Mouse (Mus musculus): Measurements from ENCODE around the gene 1600014C23Rik. TPM values are rescaled to one million over a fixed set of nuclear protein-coding genes. Genes with fewer than 3 reads are reported as not detected.
A peak's percentile ranks its signal among the peaks of the same experiment; 100 is the strongest.

1600014C23Rik gene
- polyA plus RNA-seq, 1 experiment = not detected

- H3K9ac ChIP-seq (ENCODE audit: low read depth, poor library complexity, severe bottlenecking) = no peak overlapping the region
- no peak overlapping the region for H3K27ac ChIP-seq (ENCODE audit: insufficient read depth, low read length)
Observed at GRCm38 (mm10) chr17:45772096-45772495, 38.5 kb upstream of the 1600014C23Rik start.

GRCm38 (mm10) chr17:45770441-45770840 lies 36.8 kb upstream of the 1600014C23Rik start:
- Histone ChIP-seq H3K9ac (ENCODE audit: low read depth, poor library complexity, severe bottlenecking) (no peak overlapping the region), H3K4me3 (ENCODE audit: low read depth, low read length) (no peak overlapping the region), H3K4me1 (ENCODE audit: control insufficient read depth, insufficient read depth, low read length) (peaks cover 7% of the 10 kb centered on the region), H3K9me3 (replicated peaks; ENCODE audit: control insufficient read depth, insufficient read depth, low read length, poor library complexity, severe bottlenecking) (no peaks in the 10 kb centered on the region), H3K36me3 (ENCODE audit: control insufficient read depth, insufficient read depth, low read length, poor library complexity, severe bottlenecking) (no peaks in the 10 kb centered on the region), H3K27ac (ENCODE audit: insufficient read depth, low read length) (no peak overlapping the region), H3K27me3 (ENCODE audit: control insufficient read depth, insufficient read depth, low read length, poor library complexity, severe bottlenecking) (no peaks in the 10 kb centered on the region)
- TF ChIP-seq EP300 (IDR thresholded peaks at IDR 0.05; ENCODE audit: insufficient read depth, low read depth, low read length) (no peak), POLR2A (IDR thresholded peaks at IDR 0.05; ENCODE audit: insufficient read depth, low read length) (no peak), CTCF (IDR thresholded peaks at IDR 0.05; ENCODE audit: low read depth, low read length) (no peak)

More at GRCm38 (mm10) chr17:45772096-45772495, 38.5 kb upstream of the 1600014C23Rik start:
- no peaks in the 10 kb centered on the region for H3K36me3 ChIP-seq (ENCODE audit: control insufficient read depth, insufficient read depth, low read length, poor library complexity, severe bottlenecking)
- no peaks in the 10 kb centered on the region for H3K9me3 ChIP-seq (replicated peaks; ENCODE audit: control insufficient read depth, insufficient read depth, low read length, poor library complexity, severe bottlenecking)
- H3K27me3 ChIP-seq (ENCODE audit: control insufficient read depth, insufficient read depth, low read length, poor library complexity, severe bottlenecking) = no peaks in the 10 kb centered on the region
- no peak overlapping the region for H3K4me3 ChIP-seq (ENCODE audit: low read depth, low read length)
- peaks cover 3% of the 10 kb centered on the region for H3K4me1 ChIP-seq (ENCODE audit: control insufficient read depth, insufficient read depth, low read length)
- TF ChIP-seq EP300 (IDR thresholded peaks at IDR 0.05; ENCODE audit: insufficient read depth, low read depth, low read length) (no peak), POLR2A (IDR thresholded peaks at IDR 0.05; ENCODE audit: insufficient read depth, low read length) (no peak), CTCF (IDR thresholded peaks at IDR 0.05; ENCODE audit: low read depth, low read length) (no peak)

- Histone ChIP-seq H3K36me3 (ENCODE audit: control insufficient read depth, insufficient read depth, low read length, poor library complexity, severe bottlenecking) (no peaks in the 10 kb centered on the region), H3K9ac (ENCODE audit: low read depth, poor library complexity, severe bottlenecking) (no peak overlapping the region), H3K27ac (ENCODE audit: insufficient read depth, low read length) (no peak overlapping the region), H3K4me1 (ENCODE audit: control insufficient read depth, insufficient read depth, low read length) (peaks cover 10% of the 10 kb centered on the region), H3K9me3 (replicated peaks; ENCODE audit: control insufficient read depth, insufficient read depth, low read length, poor library complexity, severe bottlenecking) (no peaks in the 10 kb centered on the region), H3K27me3 (ENCODE audit: control insufficient read depth, insufficient read depth, low read length, poor library complexity, severe bottlenecking) (no peaks in the 10 kb centered on the region), H3K4me3 (ENCODE audit: low read depth, low read length) (no peak overlapping the region)
- no peak for TF ChIP-seq POLR2A (IDR thresholded peaks at IDR 0.05; ENCODE audit: insufficient read depth, low read length)
- no peak for TF ChIP-seq EP300 (IDR thresholded peaks at IDR 0.05; ENCODE audit: insufficient read depth, low read depth, low read length)
- no peak for TF ChIP-seq CTCF (IDR thresholded peaks at IDR 0.05; ENCODE audit: low read depth, low read length)
Observed at GRCm38 (mm10) chr17:45769821-45770220, 36.2 kb upstream of the 1600014C23Rik start.

- Histone ChIP-seq H3K27ac (ENCODE audit: insufficient read depth, low read length) (peak overlapping the region; percentile 91), H3K4me1 (ENCODE audit: control insufficient read depth, insufficient read depth, low read length) (peaks cover 14% of the 10 kb centered on the region), H3K4me3 (ENCODE audit: low read depth, low read length) (no peak overlapping the region), H3K27me3 (ENCODE audit: control insufficient read depth, insufficient read depth, low read length, poor library complexity, severe bottlenecking) (no peaks in the 10 kb centered on the region), H3K36me3 (ENCODE audit: control insufficient read depth, insufficient read depth, low read length, poor library complexity, severe bottlenecking) (no peaks in the 10 kb centered on the region), H3K9ac (ENCODE audit: low read depth, poor library complexity, severe bottlenecking) (no peak overlapping the region), H3K9me3 (replicated peaks; ENCODE audit: control insufficient read depth, insufficient read depth, low read length, poor library complexity, severe bottlenecking) (no peaks in the 10 kb centered on the region)
- TF ChIP-seq EP300 (IDR thresholded peaks at IDR 0.05; ENCODE audit: insufficient read depth, low read depth, low read length) = no peak
- TF ChIP-seq CTCF (IDR thresholded peaks at IDR 0.05; ENCODE audit: low read depth, low read length) = no peak
- TF ChIP-seq POLR2A (IDR thresholded peaks at IDR 0.05; ENCODE audit: insufficient read depth, low read length) = no peak
Observed at GRCm38 (mm10) chr17:45767536-45768146, 34.0 kb upstream of the 1600014C23Rik start.

- H3K4me3 ChIP-seq (ENCODE audit: low read depth, low read length) = peak overlapping the region; percentile 18; the same call in 1 of the 2 replicates
- H3K27me3 ChIP-seq (ENCODE audit: control insufficient read depth, insufficient read depth, low read length, poor library complexity, severe bottlenecking) = no peaks in the 10 kb centered on the region
- H3K36me3 ChIP-seq (ENCODE audit: control insufficient read depth, insufficient read depth, low read length, poor library complexity, severe bottlenecking) = no peaks in the 10 kb centered on the region
- peaks cover 14% of the 10 kb centered on the region for H3K4me1 ChIP-seq (ENCODE audit: control insufficient read depth, insufficient read depth, low read length)
- H3K9me3 ChIP-seq (replicated peaks; ENCODE audit: control insufficient read depth, insufficient read depth, low read length, poor library complexity, severe bottlenecking) = no peaks in the 10 kb centered on the region
- peak overlapping the region; percentile 91 for H3K27ac ChIP-seq (ENCODE audit: insufficient read depth, low read length)
- TF ChIP-seq POLR2A (IDR thresholded peaks at IDR 0.05; ENCODE audit: insufficient read depth, low read length) = peak; percentile 5
- TF ChIP-seq CTCF (IDR thresholded peaks at IDR 0.05; ENCODE audit: low read depth, low read length) = no peak
- TF ChIP-seq EP300 (IDR thresholded peaks at IDR 0.05; ENCODE audit: insufficient read depth, low read depth, low read length) = peak; percentile 62; the same call in 1 of the 2 replicates
- H3K9ac ChIP-seq (ENCODE audit: low read depth, poor library complexity, severe bottlenecking) = peak overlapping the region; percentile 8; the same call in 1 of the 2 replicates
Observed at GRCm38 (mm10) chr17:45766735-45767535, 33.3 kb upstream of the 1600014C23Rik start.

GRCm38 (mm10) chr17:45765914-45766313 lies 32.3 kb upstream of the 1600014C23Rik start:
- Histone ChIP-seq H3K4me3 (ENCODE audit: low read depth, low read length) (no peak overlapping the region), H3K27ac (ENCODE audit: insufficient read depth, low read length) (peak overlapping the region; percentile 63; the same call in 1 of the 2 replicates), H3K9ac (ENCODE audit: low read depth, poor library complexity, severe bottlenecking) (no peak overlapping the region), H3K9me3 (replicated peaks; ENCODE audit: control insufficient read depth, insufficient read depth, low read length, poor library complexity, severe bottlenecking) (no peaks in the 10 kb centered on the region), H3K27me3 (ENCODE audit: control insufficient read depth, insufficient read depth, low read length, poor library complexity, severe bottlenecking) (no peaks in the 10 kb centered on the region), H3K36me3 (ENCODE audit: control insufficient read depth, insufficient read depth, low read length, poor library complexity, severe bottlenecking) (no peaks in the 10 kb centered on the region), H3K4me1 (ENCODE audit: control insufficient read depth, insufficient read depth, low read length) (peaks cover 14% of the 10 kb centered on the region)
- TF ChIP-seq CTCF (IDR thresholded peaks at IDR 0.05; ENCODE audit: low read depth, low read length) (no peak), EP300 (IDR thresholded peaks at IDR 0.05; ENCODE audit: insufficient read depth, low read depth, low read length) (no peak), POLR2A (IDR thresholded peaks at IDR 0.05; ENCODE audit: insufficient read depth, low read length) (no peak)

Data from ES-Bruce4 (cell line).